Mouse (Mus musculus): ENCODE measurements around the gene Neurog1.

Gene Neurog1

DNA sequence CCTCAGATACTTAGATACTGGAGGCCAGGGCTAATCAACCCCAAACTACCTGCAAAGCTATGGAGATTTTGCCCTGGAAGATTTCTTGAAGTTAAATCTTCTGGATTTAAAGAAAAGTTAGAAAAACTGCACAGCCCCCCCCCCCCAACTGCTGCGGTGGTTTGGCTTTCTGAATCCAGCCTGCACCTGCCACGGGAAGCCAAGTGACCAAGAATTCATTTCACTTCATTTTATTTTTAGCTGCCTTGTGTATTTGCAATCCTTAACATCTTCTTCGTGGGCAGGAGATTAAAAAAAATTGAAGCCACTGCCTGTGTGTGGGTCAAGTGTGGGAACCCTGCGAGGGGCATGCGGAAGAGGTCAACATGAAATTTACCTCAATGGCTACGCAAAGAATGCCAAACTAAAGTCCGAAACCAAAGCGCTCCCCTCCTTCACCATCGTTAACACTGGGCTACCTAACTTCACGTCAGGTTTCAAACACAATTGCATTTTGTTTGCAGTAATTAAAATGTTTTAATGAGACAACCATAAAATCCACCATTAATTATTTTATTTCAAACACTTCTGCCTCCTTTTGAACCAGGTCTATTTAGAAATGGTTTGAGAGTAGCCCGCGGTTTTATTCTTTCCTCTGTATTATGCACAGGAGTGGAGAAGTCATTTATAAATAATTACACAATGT lies 5.6 kb upstream of the Neurog1 start:
- DNase-seq: no peak

DNA sequence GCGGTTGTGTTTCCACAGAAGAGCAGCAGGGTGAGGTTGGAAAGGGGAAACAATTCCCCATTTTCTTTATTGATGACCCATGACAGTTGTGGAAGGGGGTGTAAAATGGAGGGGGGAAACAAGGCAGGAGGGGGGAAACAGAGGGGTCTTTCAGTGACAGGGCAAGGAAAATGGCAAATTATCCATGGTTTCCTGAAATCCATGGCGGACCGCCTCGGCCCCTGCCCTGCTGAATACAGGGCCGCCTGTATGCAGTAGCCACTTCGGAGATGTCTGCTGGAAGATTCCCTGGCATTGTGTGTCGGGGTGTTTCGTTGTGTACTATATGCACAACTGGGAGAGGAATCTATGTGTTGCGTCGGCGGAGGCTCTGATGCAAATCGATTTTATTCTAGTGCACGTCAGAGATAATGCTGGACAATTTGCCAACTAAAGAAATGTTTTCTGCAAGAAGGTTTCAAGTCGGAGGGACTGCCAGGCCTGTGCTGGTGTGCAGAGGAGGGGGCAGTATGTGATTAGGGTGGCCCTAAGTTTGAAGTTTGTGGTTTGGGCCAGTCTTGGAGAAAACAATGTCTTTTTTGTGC lies 4.8 kb upstream of the Neurog1 start:
- no peak for DNase-seq

DNA sequence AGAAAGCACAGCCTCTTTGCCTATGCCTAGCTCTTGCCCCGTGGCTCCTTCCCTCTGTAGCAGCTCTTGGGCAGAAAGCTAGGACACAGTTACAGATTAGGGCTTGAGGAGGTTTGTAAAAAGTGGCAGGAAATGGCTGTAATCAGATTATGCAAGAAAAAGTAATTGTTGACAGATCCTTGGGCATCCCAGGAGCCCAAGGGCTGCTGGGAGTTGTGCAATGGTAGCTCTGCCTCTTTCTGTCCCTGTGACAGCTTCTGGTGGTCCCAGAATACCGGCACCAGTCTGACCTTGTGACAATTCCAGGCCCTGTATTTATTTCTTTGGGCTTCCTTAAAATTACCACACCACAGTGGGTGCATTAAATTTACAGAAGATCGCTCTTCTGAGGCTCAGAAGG lies 1.4 kb upstream of the Neurog1 start:
- no peak for DNase-seq

DNA sequence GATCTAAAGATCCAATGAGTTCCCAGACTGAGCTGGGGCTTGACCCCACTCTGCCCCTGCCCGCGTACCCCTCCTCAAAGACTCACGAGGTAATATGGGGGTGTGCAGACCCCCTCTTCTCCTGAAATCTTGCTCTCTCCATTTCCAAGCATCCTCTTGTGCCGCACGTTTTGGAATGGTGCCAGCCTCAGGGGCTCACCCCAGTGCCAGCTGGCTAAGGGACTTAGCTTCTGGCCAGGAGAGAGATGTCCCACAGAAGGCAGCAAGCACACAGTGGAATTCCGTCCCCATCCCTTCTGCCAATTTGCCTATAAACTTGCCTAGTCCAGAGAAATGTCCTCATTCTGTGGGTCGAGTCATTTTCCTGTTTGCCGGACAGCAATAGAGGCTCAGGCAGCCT lies 820 bp upstream of the Neurog1 start:
- DNase-seq: peak; percentile 46

DNA sequence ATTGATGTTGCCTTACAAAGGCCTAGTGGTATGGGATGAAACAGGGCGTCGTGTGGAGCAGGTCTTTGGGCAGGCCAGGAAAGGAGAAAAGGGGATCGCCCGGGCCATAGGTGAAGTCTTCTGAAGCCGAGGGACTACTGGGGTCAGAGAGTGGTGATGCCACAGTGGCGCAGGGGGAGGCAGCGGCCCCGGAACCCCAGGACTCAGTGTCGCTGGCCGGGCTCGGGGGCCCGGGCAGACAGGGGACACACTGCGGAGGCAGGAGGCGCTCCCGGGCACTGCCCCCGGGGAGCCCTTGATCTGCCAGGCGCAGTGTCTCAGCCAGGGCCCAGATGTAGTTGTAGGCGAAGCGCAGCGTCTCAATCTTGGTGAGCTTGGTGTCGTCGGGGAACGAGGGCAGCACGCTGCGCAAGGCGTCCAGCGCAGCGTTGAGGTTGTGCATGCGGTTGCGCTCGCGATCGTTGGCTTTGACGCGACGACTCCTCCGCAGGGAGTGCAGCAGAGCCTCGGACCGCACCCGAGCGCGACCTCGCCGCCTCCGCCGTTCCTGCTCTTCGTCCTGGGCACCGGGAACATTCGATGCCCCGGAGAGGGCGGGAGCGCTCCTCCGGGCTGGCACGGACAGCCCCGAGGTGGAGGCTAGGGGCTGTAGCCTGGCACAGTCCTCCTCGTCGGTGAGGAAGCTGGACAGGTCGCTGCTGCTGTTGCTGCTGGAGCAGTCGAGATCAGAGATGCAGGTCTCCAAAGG lies 613 bp downstream of the Neurog1 start:
- DNase-seq: peak; percentile 54

DNA sequence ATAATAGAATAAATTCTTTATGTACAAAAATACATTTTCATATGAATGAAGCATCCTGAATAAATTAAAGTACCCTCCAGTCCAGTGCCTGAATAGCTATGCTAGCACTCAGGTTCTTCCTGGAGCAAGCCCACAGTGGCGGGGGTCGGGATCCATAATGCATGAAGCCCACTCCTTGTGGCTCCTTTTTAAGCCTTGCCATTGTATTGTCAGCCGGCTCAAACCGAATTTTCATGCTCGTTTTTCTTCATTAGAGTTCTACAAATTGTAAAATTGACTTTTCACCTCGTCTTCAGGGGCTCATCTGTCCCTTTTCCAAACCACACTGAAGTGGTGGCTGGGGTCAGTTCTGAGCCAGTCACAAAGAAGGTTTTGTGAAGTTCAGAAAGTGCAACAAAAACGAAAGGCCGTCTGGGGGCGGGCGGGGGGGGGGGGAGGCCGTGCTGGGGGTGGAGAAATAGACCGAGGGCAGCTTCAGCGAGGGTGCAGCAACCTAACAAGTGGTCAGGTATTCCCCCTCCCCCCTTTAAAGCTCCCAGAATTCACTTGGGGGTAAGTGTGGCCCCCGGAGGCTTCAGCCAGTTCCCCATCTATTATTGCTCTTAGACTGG lies 1.3 kb downstream of the Neurog1 start:
- no peak for DNase-seq

DNA sequence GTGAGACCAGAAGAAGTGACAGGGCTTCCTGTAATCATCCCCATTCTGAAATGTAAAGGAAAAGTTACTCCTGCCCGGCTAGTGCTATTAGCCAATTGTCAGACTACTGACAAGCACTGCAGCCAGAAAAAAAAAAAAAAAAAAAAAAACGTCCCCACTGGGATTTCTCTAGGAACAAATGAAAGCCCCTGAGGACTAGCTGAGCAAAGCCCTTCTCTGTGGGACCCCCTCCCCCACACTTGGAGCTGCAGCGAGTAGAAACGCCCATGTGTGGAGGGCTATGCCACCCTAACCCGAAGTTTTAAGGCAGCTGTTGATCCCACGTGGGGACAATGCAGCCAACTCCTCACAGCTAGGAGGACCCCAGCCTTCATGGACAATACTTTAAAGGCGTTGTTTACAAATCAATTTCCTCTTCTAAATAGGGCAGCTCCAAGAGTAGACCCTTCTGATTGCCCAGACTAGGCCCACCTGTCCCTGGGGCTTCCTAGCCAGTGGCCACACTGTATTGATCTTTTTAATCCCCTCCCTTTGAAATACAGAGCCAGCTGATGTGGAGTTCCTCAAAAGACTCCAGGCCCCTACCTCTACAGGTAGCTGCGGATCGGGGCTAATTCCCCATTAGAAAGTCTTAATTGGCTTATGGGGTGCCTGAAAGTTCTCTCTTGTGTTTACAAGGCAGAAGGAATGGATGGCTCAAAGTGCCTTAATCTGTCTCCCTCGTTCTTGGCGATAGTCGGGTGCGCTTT lies 2.2 kb downstream of the Neurog1 start:
- peak; percentile 43 for DNase-seq

DNA sequence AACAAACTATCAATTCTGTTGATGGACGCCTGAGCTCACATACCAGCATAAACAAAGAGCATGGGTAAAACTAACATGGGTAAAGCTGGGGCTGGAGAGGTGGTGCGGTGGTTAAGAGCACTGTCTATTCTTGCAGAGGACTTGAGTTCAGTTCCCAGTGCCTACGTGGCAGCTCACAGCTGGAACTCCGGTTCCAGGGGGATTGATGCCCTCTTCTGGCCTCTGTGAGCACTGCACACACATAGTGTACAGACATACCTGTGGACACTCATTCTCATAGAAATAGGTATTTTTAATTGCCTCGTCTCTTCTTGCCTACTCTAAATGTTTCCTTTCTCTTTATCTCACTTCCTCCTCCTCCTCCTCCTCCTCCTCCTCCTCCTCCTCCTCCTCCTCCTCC lies 8.9 kb downstream of the Neurog1 start:
- no peak for DNase-seq

DNA sequence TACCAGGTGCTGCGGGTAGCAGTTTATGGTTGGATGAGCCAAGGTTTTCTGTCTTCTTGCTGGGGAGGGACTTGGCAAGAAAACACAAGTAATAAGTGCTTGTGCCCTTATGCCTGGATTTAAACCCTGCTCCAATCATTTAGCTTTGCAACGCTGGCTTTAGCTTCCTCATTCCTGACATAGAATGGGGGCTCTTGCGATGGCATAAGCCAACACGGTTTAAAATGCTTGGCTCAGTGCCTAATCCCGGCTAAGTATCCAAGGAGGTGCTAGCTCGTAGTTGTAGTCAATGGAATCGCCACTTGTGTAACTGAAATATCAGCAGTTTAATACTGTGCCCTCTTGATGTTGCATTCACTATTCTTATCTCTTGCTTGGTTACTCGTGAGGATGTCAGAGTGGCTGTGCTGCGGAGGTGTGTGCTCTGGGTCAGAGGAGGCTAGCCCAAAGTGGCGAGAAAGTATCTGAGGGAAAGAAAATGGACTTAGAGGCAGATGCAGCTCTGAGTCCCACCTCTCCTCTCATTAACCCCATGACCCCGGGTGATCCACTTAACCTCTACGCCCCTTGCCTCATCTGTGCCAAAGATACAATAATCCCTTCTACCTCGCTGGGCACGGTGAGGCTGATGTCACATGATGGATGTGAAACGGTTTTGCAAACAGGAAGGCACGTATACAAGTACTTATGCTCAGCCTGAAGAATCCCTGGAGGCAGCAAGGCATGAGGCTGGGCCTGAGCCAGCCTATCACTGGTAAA lies 11.8 kb downstream of the Neurog1 start:
- peak; percentile 85 for DNase-seq

DNA sequence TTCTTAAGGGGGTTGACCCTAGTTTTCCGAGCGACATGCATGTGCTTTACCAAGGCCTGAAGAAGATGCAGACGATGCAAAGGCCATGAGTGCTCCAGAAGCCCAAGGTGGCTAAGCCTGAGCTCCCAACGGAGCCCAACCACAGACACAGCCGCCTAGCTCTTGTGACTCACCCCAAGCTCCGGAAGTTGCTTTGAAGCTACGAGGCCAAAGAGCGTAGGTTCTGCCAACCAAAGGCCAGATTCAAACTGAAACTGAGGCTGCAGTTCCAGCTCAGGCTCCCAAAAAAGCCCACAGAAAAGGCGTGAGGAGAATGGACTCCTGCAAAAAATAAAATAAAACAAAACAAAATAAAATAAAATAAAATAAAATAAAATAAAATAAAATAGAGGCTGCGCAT lies 14.1 kb downstream of the Neurog1 start:
- no peak for DNase-seq

DNA sequence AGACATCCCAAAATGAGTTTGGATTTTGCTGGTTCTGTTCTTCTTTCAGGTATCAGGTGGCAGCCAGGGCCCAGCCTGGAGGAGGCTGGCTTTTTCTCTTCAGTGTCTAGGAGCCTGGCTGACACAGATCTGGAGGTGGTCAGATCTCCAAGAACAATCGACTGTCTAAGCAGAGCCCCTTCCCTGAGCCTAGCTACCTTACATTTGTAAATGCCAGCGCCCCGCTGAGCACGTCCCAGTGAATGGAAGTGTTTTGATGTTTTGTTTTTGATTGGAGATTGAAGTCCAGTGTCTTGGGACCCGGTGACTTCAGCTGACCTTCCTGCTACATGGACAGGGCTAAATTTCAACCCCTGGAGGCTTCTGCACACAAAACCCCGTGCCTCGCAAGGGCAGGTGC lies 15.8 kb downstream of the Neurog1 start:
- DNase-seq: no peak

DNA sequence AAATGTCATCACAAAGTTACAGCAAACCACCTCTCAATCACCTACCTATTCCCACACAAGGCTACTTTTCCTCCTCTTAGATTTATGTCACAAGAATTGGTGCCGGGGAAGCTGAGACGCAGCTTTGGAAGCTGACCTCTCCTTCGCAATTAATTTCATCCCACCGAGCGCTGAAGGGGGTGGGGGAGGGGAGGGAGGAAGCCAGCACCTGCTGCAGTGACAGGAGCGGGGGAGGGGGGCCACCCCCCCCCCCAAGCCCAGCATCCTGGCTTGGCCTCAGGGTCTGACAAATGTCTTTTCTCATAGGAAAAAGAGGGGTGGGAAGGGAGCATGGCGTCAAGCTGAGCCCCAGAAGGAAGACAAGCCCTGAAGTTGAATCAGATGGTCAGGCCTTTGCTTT lies 23.2 kb downstream of the Neurog1 start:
- peak; percentile 67 for DNase-seq

DNA sequence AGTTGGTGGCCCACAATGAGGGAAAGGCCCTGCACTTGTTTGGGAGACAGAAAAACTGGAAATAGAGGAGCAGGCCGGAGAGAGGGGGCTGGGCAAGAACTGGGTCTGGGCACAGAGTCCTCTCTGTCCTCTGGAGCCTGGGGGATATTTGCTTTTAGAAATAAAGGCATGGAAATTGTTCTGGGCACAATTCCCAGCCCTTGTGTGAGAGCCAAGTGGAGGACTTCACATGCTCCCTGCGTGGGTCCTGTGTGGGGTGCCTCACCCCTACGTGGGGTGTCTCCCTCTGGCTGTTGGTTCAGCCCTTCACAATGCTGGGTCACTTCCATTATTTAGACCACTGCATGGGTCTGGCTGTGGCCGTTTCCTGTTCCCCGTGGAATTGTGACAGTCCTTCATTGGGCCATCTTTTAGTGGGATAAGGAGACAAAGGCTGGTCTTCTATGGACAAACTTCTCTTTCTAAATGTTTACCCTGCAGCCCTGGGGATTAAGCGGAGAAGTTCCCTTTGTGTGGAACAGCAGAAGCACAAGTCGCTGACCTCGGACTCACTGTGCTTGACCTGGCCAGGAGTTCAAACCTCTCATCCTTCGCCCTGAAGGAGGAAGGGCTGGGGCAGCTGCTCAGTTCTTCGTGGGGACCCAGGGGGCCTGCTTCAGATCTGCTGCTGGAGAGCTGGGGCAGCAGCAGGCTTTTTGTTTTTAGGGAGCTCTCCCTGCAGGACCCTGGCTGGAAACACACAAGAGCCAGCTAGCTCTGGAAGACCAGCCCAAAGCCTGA lies 25.6 kb downstream of the Neurog1 start:
- no peak for DNase-seq

DNA sequence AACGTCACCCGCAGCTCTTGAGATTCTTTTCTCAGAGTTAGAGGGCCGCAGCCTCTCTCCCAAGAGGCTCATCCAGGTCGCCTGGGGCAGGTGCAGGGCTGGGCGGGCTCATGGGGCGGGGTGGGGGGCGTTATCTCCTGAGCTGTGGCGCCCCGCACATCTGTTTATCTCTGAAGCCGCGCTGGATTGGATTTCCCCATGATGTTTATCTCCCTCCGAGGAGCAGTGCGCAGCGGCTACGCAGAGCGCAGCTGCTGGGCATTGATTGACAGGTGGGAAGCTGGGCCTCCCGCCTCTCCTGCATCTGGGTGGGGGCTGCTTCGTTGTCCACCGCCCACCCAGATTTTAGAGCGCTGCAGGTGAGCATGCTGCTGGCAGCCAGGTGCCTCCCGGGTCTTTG lies 28.3 kb downstream of the Neurog1 start:
- DNase-seq: no peak

DNA sequence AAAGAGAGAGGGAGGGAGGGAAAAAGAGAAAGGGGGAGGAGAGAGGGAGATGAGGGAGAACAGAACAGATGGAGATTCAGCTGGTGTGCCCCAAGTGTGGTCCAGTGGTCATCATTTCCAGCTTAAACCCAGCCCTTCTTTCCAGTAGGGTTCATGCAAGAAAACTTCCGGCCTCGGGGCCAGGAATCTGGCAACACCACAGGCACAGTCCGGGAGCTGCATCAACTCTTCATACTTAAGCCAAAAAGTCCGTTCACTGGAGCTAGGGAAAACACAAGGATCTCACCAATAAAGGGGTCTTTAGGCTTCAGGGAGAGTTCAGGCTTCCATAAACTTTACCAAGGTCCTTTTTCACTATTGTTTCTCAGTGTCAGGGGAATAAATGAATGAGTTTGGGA lies 29.1 kb downstream of the Neurog1 start:
- no peak for DNase-seq

DNA sequence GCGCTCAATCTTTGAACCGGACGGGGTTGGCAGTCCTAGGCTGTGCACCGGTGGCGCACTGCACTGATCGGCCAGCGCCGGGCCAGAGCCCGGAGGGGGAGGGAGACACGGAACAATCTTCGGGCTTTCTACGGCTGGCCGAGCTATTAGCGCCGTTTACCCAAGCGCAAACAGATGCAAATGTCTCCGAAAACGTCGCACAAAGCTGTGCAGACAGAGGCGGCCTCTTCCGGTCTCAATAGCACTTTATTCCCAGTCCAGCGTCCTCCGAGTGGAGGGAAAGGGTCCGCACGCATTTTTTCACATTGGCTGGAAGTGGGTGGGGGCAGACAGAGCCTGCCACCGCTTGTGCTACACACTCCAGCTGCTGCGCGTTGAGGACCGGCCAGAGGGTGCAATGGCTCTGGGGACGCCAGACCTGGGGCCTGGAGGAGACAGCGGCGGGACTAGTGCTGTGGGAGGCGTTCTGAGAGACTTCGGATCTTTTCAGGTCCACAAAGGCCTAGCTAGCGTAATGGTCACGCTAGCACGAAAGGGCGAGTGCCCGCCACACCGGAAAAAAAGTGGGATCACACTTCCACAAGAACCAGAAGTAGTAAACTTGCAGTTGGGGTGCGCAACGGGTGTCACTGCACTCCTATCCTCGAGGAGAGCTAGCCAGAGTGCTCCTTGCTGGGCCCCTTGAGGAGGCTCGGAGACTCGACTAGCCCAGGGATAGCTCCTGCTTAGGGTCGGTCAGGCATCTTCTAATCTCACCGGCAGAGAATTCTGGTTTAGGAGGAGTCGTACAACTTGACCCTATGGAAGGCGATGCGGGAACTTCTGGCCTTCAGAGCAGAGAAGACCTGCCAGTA lies 29.7 kb downstream of the Neurog1 start:
- peak; percentile 69 for DNase-seq

DNA sequence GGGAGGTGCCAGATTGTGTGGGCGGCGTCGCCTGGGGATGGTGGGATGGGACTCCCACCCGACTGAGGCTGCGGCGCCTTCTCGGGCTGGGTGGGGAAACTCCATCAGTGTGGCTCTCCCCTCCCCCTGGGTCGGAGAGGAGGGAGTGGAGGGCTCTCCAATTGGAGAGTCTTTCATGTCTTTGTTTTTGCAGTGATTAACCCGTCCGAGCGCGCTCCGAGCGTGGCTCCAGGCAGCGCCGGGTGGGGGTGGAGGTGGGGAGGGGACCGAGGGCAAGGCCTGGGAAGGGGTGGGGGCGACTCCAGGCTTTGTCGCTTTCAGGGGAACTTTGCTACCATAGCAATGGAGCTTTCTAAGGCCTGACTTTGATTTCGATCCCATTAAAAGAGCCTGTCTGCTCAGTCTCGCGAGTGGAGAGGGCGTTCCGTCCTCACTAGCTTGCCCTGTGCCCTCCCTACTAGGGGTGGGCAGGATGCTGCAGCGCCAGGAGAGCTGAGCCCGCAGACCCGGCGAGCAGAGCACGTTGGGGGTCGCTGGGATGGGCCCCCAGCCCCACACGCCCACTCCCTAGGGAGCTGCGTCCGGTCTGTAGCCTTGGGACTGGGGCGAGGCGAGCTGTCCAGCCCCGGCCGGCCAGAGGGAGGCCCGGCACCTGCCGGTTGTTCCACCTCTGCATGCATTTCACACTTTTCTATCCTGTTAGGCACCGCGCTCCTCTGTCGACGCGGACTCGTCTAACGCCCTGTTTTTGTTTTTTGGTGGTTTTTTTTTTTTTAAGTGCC lies 30.6 kb downstream of the Neurog1 start:
- DNase-seq: peak; percentile 85

DNA sequence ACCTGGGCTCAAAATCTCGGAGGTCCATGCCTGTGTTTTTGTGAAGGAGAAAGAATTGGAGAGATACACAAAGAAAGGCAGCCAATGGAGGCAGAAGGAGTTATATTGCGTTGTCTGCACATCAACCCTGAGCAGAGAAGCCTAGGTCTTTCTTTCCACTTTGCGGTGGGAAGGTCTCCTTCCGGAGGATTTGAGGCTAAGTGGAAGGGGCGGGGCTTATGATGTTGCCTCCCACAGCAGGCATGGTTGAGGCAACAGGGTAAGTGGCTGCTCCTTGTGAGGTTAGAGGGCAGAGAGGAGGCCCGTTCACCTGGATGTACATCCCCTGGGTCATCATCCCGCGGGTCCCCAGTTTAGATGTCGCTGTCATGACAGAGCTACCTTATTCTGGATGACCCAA lies 32.7 kb downstream of the Neurog1 start:
- no peak for DNase-seq

DNA sequence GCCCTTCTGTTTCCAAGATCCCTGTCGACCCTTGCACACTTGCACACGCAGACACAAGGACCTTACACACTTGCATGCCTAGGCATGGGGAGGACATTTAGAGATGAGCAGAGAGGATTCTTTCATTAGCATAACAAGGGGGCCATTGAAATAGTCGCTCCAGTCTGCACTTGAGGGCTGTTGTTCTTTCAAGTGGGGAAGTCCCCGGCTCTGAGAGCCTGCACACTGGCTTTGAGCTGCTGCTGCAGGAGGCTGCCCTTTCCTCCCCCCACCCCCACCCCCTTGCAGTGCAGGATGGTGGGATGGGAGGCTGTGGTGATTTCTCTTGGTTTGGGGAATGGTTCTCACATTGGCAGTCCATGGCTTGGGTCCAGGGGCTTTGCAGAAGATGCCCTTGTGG lies 35.9 kb downstream of the Neurog1 start:
- DNase-seq: peak; percentile 38

DNA sequence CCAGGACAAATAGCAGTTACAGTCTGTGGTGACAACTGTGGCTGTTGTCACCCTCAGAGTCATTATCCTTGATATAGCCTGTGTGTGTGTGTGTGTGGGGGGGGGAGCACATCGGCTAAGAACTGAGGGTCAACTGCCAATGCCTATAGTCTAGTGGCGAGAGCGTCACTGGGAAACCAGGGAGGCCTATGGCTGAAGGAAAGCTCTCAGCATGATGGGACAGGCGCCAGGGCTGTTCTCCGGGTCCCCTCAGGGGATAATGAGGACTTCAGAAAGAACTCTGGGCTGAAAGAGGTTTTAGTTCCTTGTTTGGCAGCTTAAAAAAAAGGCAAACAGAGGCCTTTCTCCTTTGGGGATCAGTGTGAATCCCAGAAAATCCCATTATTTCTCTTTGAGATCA lies 37.3 kb downstream of the Neurog1 start:
- DNase-seq: no peak
